Mouse (Mus musculus): Measurements from ENCODE around the gene Dnm3. TPM values are rescaled to one million over a fixed set of nuclear protein-coding genes. Genes with fewer than 3 reads are reported as not detected.

The Dnm3 gene
- polyA plus RNA-seq, 1 experiment from 2014 or later: 1.6 TPM

GRCm38 (mm10) chr1:161967936-161968335 lies 509.9 kb downstream of the Dnm3 start:
- H3K9me3 ChIP-seq (ENCODE audit: control insufficient read depth, low read length): no peaks in the 10 kb centered on the region
- no peaks in the 10 kb centered on the region for H3K27me3 ChIP-seq (ENCODE audit: control insufficient read depth, insufficient read depth, low read length)
- H3K9ac ChIP-seq (ENCODE audit: low read length): no peak overlapping the region
- H3K36me3 ChIP-seq (ENCODE audit: control insufficient read depth, insufficient read depth, low read length): peaks cover 11% of the 10 kb centered on the region; the same call in 1 of the 2 replicates
- H3K4me3 ChIP-seq (ENCODE audit: control insufficient read depth in 1 of 2, insufficient read depth in 1 of 2, low read depth in 1 of 2, low read length in 2 of 2): no peak overlapping the region
- H3K27ac ChIP-seq (replicated peaks in 1 of 2; ENCODE audit: control insufficient read depth in 1 of 2, insufficient read depth in 1 of 2, low read depth in 2 of 2, low read length in 2 of 2): no peak overlapping the region
- ATAC-seq (ENCODE audit: insufficient number of reproducible peaks, insufficient read depth, low FRiP score, low read depth): no peak
- no peak overlapping the region for H3K4me2 ChIP-seq (ENCODE audit: low read length)
- peaks cover 0 to 8% of the 10 kb centered on the region in 2 experiments; a peak in 1 of 4 replicates for H3K4me1 ChIP-seq (ENCODE audit: control insufficient read depth in 2 of 2, insufficient read depth in 2 of 2, low read length in 2 of 2)
- 50% methylated on average over 2 of the region's 2 CpGs for WGBS

DNA sequence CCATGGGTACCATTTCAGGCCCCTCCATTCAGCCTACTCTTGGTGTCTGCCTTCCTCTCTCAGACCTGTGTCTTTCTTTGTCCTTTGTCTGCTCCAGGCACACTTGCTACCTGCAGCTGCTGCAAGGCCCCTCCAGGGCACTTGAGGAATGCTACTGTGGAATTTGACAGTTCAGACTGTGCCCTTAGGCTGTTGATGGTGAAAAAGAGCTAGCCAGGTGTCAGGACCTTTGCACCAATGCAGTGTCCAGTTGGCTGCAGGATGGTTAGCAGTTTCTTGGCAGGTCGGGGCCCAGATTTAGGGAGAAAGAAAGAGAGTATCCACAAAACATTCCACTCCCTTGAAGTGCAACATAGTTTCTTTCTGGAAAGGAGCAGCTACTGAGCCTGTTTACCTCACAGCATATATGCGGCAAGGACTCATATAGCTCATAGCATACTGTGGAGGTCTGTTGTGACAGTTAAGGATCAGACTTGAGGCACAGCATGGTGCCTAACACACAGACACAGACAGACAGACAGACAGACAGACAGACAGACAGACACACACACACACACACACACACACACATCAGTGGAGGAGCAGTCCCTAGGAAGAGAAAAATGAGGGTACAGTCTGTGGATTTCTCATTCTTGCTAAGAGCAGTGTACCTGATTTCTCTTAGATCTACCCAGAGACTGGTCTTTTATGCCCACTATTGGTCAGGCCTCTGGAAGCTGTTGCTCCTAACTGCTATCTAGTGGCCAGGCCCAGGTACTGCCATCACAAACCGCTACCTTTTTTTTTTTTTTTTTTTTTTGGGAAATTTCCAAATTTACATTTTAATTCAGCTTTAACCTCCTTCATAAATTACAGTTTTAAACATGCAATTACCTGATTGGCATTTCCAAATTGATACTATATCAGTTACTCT lies 515.1 kb downstream of the Dnm3 start:
- no peak overlapping the region for H3K4me3 ChIP-seq (ENCODE audit: control insufficient read depth in 1 of 2, insufficient read depth in 1 of 2, low read depth in 1 of 2, low read length in 2 of 2)
- ATAC-seq (ENCODE audit: insufficient number of reproducible peaks, insufficient read depth, low FRiP score, low read depth): no peak
- H3K9ac ChIP-seq (ENCODE audit: low read length): no peak overlapping the region
- peaks cover 0 to 2% of the 10 kb centered on the region in 2 experiments; a peak in 2 of 4 replicates for H3K4me1 ChIP-seq (ENCODE audit: control insufficient read depth in 2 of 2, insufficient read depth in 2 of 2, low read length in 2 of 2)
- whole genome bisulfite sequencing: 49% methylated on average over 3 of the region's 3 CpGs
- no peaks in the 10 kb centered on the region for H3K9me3 ChIP-seq (ENCODE audit: control insufficient read depth, low read length)
- H3K4me2 ChIP-seq (ENCODE audit: low read length): no peak overlapping the region
- no peaks in the 10 kb centered on the region for H3K36me3 ChIP-seq (ENCODE audit: control insufficient read depth, insufficient read depth, low read length)
- H3K27ac ChIP-seq (replicated peaks in 1 of 2; ENCODE audit: control insufficient read depth in 1 of 2, insufficient read depth in 1 of 2, low read depth in 2 of 2, low read length in 2 of 2): no peak overlapping the region
- H3K27me3 ChIP-seq (ENCODE audit: control insufficient read depth, insufficient read depth, low read length): no peaks in the 10 kb centered on the region

- Histone ChIP-seq H3K4me1 (ENCODE audit: control insufficient read depth in 2 of 2, insufficient read depth in 2 of 2, low read length in 2 of 2) (peaks cover 0 to 2% of the 10 kb centered on the region in 2 experiments; a peak in 2 of 4 replicates), H3K27ac (replicated peaks in 1 of 2; ENCODE audit: control insufficient read depth in 1 of 2, insufficient read depth in 1 of 2, low read depth in 2 of 2, low read length in 2 of 2) (no peak overlapping the region), H3K4me2 (ENCODE audit: low read length) (no peak overlapping the region), H3K36me3 (ENCODE audit: control insufficient read depth, insufficient read depth, low read length) (no peaks in the 10 kb centered on the region), H3K9me3 (ENCODE audit: control insufficient read depth, low read length) (no peaks in the 10 kb centered on the region), H3K4me3 (ENCODE audit: control insufficient read depth in 1 of 2, insufficient read depth in 1 of 2, low read depth in 1 of 2, low read length in 2 of 2) (no peak overlapping the region), H3K27me3 (ENCODE audit: control insufficient read depth, insufficient read depth, low read length) (no peaks in the 10 kb centered on the region), H3K9ac (ENCODE audit: low read length) (no peak overlapping the region)
- ATAC-seq (ENCODE audit: insufficient number of reproducible peaks, insufficient read depth, low FRiP score, low read depth): no peak
- WGBS: 72% methylated on average over 19 of the region's 19 CpGs
These were observed 519.6 kb downstream of the Dnm3 start for GRCm38 (mm10) chr1:161957964-161958950.

GRCm38 (mm10) chr1:161955846-161956245 lies 522.0 kb downstream of the Dnm3 start:
- Histone ChIP-seq H3K4me2 (ENCODE audit: low read length) (no peak overlapping the region), H3K4me3 (ENCODE audit: control insufficient read depth in 1 of 2, insufficient read depth in 1 of 2, low read depth in 1 of 2, low read length in 2 of 2) (no peak overlapping the region), H3K27me3 (ENCODE audit: control insufficient read depth, insufficient read depth, low read length) (no peaks in the 10 kb centered on the region), H3K36me3 (ENCODE audit: control insufficient read depth, insufficient read depth, low read length) (no peaks in the 10 kb centered on the region), H3K4me1 (ENCODE audit: control insufficient read depth in 2 of 2, insufficient read depth in 2 of 2, low read length in 2 of 2) (no peaks in the 10 kb centered on the region; a peak in 1 of 4 replicates), H3K9me3 (ENCODE audit: control insufficient read depth, low read length) (no peaks in the 10 kb centered on the region), H3K9ac (ENCODE audit: low read length) (no peak overlapping the region), H3K27ac (replicated peaks in 1 of 2; ENCODE audit: control insufficient read depth in 1 of 2, insufficient read depth in 1 of 2, low read depth in 2 of 2, low read length in 2 of 2) (no peak overlapping the region)
- WGBS: 51% methylated on average over 5 of the region's 5 CpGs
- no peak for ATAC-seq (ENCODE audit: insufficient number of reproducible peaks, insufficient read depth, low FRiP score, low read depth)

GRCm38 (mm10) chr1:161952599-161952998 lies 525.2 kb downstream of the Dnm3 start:
- no peak for ATAC-seq (ENCODE audit: insufficient number of reproducible peaks, insufficient read depth, low FRiP score, low read depth)
- no peaks in the 10 kb centered on the region; a peak in 1 of 4 replicates for H3K4me1 ChIP-seq (ENCODE audit: control insufficient read depth in 2 of 2, insufficient read depth in 2 of 2, low read length in 2 of 2)
- no peak overlapping the region for H3K4me3 ChIP-seq (ENCODE audit: control insufficient read depth in 1 of 2, insufficient read depth in 1 of 2, low read depth in 1 of 2, low read length in 2 of 2)
- 45% methylated on average over 1 of the region's 1 CpGs for WGBS
- no peak overlapping the region for H3K27ac ChIP-seq (replicated peaks in 1 of 2; ENCODE audit: control insufficient read depth in 1 of 2, insufficient read depth in 1 of 2, low read depth in 2 of 2, low read length in 2 of 2)
- no peak overlapping the region for H3K4me2 ChIP-seq (ENCODE audit: low read length)
- H3K36me3 ChIP-seq (ENCODE audit: control insufficient read depth, insufficient read depth, low read length): no peaks in the 10 kb centered on the region
- H3K9ac ChIP-seq (ENCODE audit: low read length): no peak overlapping the region
- H3K9me3 ChIP-seq (ENCODE audit: control insufficient read depth, low read length): no peaks in the 10 kb centered on the region
- H3K27me3 ChIP-seq (ENCODE audit: control insufficient read depth, insufficient read depth, low read length): no peaks in the 10 kb centered on the region

DNA sequence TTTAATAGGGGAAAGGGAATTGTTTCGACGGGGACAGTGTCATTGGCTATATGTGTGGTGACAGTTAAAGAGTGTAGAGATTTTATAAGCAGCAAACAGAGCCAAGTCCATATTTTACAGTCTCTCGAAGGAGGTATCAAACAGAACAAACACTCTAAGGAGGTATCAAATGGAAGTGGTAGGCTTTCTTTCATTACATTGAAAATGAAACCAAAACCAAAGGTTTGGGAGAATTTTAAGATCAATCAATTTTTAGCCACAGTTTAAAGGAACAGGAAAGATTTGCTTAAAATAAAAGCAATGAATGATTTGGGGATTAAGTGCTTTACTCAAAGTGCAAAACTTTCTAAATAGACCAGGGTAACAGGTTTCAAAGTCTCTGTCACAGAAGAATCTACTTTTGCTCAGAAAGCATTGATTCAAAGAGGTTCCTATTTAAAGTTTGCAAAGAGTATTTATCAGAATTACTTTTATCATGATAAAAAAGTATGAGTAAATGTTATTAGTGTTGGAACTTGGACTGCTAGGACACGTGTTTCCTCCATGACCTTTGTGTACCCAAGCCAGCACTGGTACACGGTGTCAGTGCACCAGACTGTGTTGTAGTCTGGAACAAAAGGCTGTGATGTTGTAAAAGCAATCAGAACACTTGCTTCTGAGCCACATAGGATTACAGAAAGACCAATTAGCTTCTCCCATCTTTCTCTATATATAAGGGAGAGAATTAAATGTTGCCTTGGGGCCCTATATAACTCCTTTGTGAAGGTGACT lies 526.6 kb downstream of the Dnm3 start:
- H3K27me3 ChIP-seq (ENCODE audit: control insufficient read depth, insufficient read depth, low read length): no peaks in the 10 kb centered on the region
- H3K9ac ChIP-seq (ENCODE audit: low read length): no peak overlapping the region
- H3K36me3 ChIP-seq (ENCODE audit: control insufficient read depth, insufficient read depth, low read length): no peaks in the 10 kb centered on the region
- no peaks in the 10 kb centered on the region for H3K9me3 ChIP-seq (ENCODE audit: control insufficient read depth, low read length)
- H3K4me2 ChIP-seq (ENCODE audit: low read length): no peak overlapping the region
- H3K4me1 ChIP-seq (ENCODE audit: control insufficient read depth in 2 of 2, insufficient read depth in 2 of 2, low read length in 2 of 2): no peaks in the 10 kb centered on the region; a peak in 1 of 4 replicates
- no peak for ATAC-seq (ENCODE audit: insufficient number of reproducible peaks, insufficient read depth, low FRiP score, low read depth)
- no peak overlapping the region for H3K4me3 ChIP-seq (ENCODE audit: control insufficient read depth in 1 of 2, insufficient read depth in 1 of 2, low read depth in 1 of 2, low read length in 2 of 2)
- 74% methylated on average over 5 of the region's 5 CpGs for WGBS
- H3K27ac ChIP-seq (replicated peaks in 1 of 2; ENCODE audit: control insufficient read depth in 1 of 2, insufficient read depth in 1 of 2, low read depth in 2 of 2, low read length in 2 of 2): no peak overlapping the region

DNA sequence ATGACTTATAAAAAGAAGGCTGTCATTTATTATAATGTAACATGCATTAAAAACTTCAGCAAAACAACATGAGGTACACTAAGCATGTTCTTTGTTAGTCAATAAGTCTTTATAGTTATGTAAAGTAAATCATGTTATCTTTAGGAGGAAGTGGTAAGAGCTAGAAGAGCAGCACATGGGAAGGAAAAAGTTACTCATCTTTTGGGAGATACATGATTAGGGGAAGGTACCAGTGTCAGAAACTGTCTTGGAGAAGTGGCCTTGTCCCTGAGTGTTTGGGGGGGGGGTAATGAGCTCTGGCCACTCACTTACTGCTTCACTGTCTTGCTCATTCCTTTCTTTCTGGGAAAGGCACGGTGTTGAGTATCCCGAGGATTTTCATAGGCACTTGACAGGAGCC lies 535.8 kb downstream of the Dnm3 start:
- Histone ChIP-seq H3K4me2 (ENCODE audit: low read length) (no peak overlapping the region), H3K4me3 (ENCODE audit: control insufficient read depth in 1 of 2, insufficient read depth in 1 of 2, low read depth in 1 of 2, low read length in 2 of 2) (no peak overlapping the region), H3K36me3 (ENCODE audit: control insufficient read depth, insufficient read depth, low read length) (no peaks in the 10 kb centered on the region), H3K9ac (ENCODE audit: low read length) (no peak overlapping the region), H3K9me3 (ENCODE audit: control insufficient read depth, low read length) (no peaks in the 10 kb centered on the region), H3K4me1 (ENCODE audit: control insufficient read depth in 2 of 2, insufficient read depth in 2 of 2, low read length in 2 of 2) (no peaks in the 10 kb centered on the region), H3K27ac (replicated peaks in 1 of 2; ENCODE audit: control insufficient read depth in 1 of 2, insufficient read depth in 1 of 2, low read depth in 2 of 2, low read length in 2 of 2) (no peak overlapping the region), H3K27me3 (ENCODE audit: control insufficient read depth, insufficient read depth, low read length) (no peaks in the 10 kb centered on the region)
- WGBS: 70% methylated on average over 2 of the region's 2 CpGs
- ATAC-seq (ENCODE audit: insufficient number of reproducible peaks, insufficient read depth, low FRiP score, low read depth): no peak
